Mouse (Mus musculus): ENCODE measurements around the gene Zc3h12a.

DNA sequence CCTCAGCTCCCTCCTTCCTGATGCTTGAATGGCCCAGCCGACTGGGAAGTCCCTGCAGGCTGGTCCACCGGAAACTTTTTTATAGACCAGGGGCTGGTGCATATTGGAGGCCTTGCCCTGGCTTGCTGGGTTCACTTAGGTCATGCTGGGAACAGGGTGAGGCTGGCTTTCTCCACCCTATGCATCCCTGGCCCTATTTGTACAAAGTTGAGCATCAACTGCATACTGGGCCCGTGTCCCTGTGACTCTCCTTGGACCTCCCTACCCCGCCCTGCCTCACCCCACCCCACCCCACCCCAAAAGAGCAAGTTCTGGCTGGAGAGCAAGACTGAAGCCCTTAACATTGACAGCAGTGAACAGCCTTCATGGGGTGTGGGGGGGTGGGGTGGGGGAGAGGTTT, 6.6 kb upstream of the Zc3h12a start:
- TF ChIP-seq POLR2A (IDR thresholded peaks at IDR 0.05; ENCODE audit: control insufficient read depth in 1 of 2, insufficient read depth in 1 of 2, low read depth in 1 of 2, low read length in 2 of 2, poor library complexity in 1 of 2), result no peak
- TF ChIP-seq GATA1 (IDR thresholded peaks at IDR 0.05; ENCODE audit: low read depth, low read length), result no peak
- TF ChIP-seq ZMIZ1 (IDR thresholded peaks at IDR 0.05; ENCODE audit: low read depth, low read length), result no peak
- TF ChIP-seq MXI1 (IDR thresholded peaks at IDR 0.05; ENCODE audit: low read depth, low read length), result no peak
- no peak for TF ChIP-seq CHD2 (IDR thresholded peaks at IDR 0.05; ENCODE audit: low read length)
